Mouse (Mus musculus) bone marrow, adult 2 months (tissue): ENCODE data around the gene Pjvk. TPM values are rescaled to one million over a fixed set of nuclear protein-coding genes. Genes with fewer than 3 reads are reported as not detected.

Experiments used
- H3K27ac ChIP-seq: fragments of 200-500 bp; 2 replicates; pipeline ENCODE4 v1.5.1; 2012; ENCODE audit warnings: low read depth, mild to moderate bottlenecking, control low read depth, inconsistent platforms, low read length; ENCODE audit not compliant: control insufficient read depth, poor library complexity, insufficient read depth
- H3K4me1 ChIP-seq: fragments of 200-500 bp; 2 replicates; pipeline ENCODE4 v1.6.1; 2011; ENCODE audit warnings: low read length; ENCODE audit not compliant: control insufficient read depth, insufficient read depth
- H3K4me3 ChIP-seq: fragments of 200-500 bp; replicated peaks from 2 replicates; pipeline ENCODE3; 2011; ENCODE audit warnings: mild to moderate bottlenecking, low read depth, low read length, control low read depth; ENCODE audit not compliant: control insufficient read depth
- CTCF ChIP-seq: fragments of 200-500 bp; IDR thresholded peaks from 2 replicates; pipeline ENCODE4 v1.5.1; 2011; ENCODE audit warnings: low read length, control low read depth; ENCODE audit not compliant: control insufficient read depth, insufficient read depth
- POLR2A ChIP-seq: fragments of 200-500 bp; IDR thresholded peaks from 2 replicates; pipeline ENCODE4 v1.6.1; 2011; ENCODE audit warnings: low read depth, mild to moderate bottlenecking, control low read depth, low read length, borderline replicate concordance; ENCODE audit not compliant: control insufficient read depth
- WGBS: fragments of 180-500 bp; shearing (Covaris S2); methylation state at CpG from one replicate; pipeline ENCODE4 v1.1.7; 2018; 5-methylcytosine and 5-hydroxymethylcytosine counted together
- polyA plus RNA-seq: library from polyadenylated mRNA; stranded (reverse); fragments of >200 nt; gene quantifications from 2 replicates; pipeline ENCODE4 v1.2.4, GENCODE M21; 2011; ENCODE audit warnings: low replicate concordance; ENCODE audit not compliant: missing spikeins, insufficient read depth, insufficient read length

Pjvk gene
- polyA plus RNA-seq, 1 experiment: not detected

DNA sequence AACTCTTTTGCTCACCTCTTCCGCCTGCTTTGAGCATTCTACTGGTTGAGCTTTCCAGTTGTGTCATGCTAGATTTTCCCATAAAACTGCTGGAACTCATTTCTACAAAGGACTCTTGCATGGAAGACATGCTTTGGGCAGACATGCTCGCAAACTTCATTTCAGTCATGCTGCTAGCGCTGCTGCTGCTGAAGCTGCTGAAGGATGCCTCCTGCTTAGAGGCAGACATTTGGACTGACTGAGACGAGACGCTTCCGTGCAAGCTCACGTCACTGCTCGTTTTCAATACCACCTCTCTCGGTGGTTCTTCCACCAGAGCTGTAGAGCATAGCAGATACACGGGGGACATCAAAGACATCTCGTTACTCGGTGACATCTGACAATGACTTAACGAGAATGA, 57.4 kb downstream of the Pjvk start:
- H3K27ac ChIP-seq: no peak overlapping the region
- TF ChIP-seq POLR2A: no peak
- no peak for TF ChIP-seq CTCF
- H3K4me1 ChIP-seq: no peaks in the 10 kb centered on the region
- no peak overlapping the region for H3K4me3 ChIP-seq
- 89% methylated on average over 13 of the region's 13 CpGs for whole genome bisulfite sequencing

Other genes with a start within 250 kb of the Pjvk start
- gene Osbpl6, start 242.0 kb upstream of the Pjvk start, polyA plus RNA-seq: 0.92 TPM in 1 of 2 replicates, not detected in the other
- gene Prkra, start 461 bp upstream of the Pjvk start, polyA plus RNA-seq: 8.1 and 11.5 TPM in 2 replicates
- 3.0 and 17.8 TPM in 2 replicates for gene Fkbp7, start 24.6 kb downstream of the Pjvk start, polyA plus RNA-seq
- gene Plekha3, start 26.8 kb downstream of the Pjvk start, polyA plus RNA-seq: 6.1 and 8.5 TPM in 2 replicates